Mouse (Mus musculus) activated CD4-positive, CD25-positive, alpha-beta regulatory T cell, adult 9 weeks (primary cell): ENCODE measurements around the gene Mcrip1. TPM values are rescaled to one million over a fixed set of nuclear protein-coding genes. Genes with fewer than 3 reads are reported as not detected.

Experiments
- polyA plus RNA-seq: library from polyadenylated mRNA; unstranded; fragments of 100-300 nt; shearing (Covaris generic); gene quantifications from one replicate; pipeline ENCODE4 v1.2.1, GENCODE M21; 2017

Gene Mcrip1
- 101 TPM for polyA plus RNA-seq

GRCm38 (mm10) chr11:120549168-120549945, at the start of gene Mcrip1:
TSS of gene Mcrip1 (minus strand) at chr11:120549727.

GRCm38 (mm10) chr11:120598283-120598989, 48.9 kb upstream of the Mcrip1 start, which contains the start of the genes Alyref and Anapc11:
TSS of gene Alyref (minus strand) at chr11:120598365.
TSS of gene Anapc11 (plus strand) at chr11:120598421.

GRCm38 (mm10) chr11:120581490-120582267, 32.2 kb upstream of the Mcrip1 start, which contains the start of gene Arhgdia:
TSS of gene Arhgdia (minus strand) at chr11:120581624.

GRCm38 (mm10) chr11:120572752-120573584, 23.4 kb upstream of the Mcrip1 start, which contains the start of gene P4hb:
TSS of gene P4hb (minus strand) at chr11:120573253.

GRCm38 (mm10) chr11:120550810-120551440, 1.4 kb upstream of the Mcrip1 start, which contains the start of gene Ppp1r27:
TSS of gene Ppp1r27 (minus strand) at chr11:120551132.

GRCm38 (mm10) chr11:120530085-120530964, 19.2 kb downstream of the Mcrip1 start, which contains the start of gene Gcgr:
TSS of gene Gcgr (plus strand) at chr11:120530699.

Other genes starting within 250 kb of the Mcrip1 start
- gene Actg1, start 201.2 kb downstream of the Mcrip1 start, polyA plus RNA-seq, result 3,099 TPM
- gene Fscn2, start 188.2 kb downstream of the Mcrip1 start, polyA plus RNA-seq, result 0.44 TPM
- 28.3 TPM for gene Faap100, start 171.0 kb downstream of the Mcrip1 start, polyA plus RNA-seq
- gene Nploc4, start 112.0 kb downstream of the Mcrip1 start, polyA plus RNA-seq, result 10.3 TPM
- not detected for gene Tspan10, start 107.1 kb downstream of the Mcrip1 start, polyA plus RNA-seq
- 0.45 TPM for gene Pde6g, start 96.2 kb downstream of the Mcrip1 start, polyA plus RNA-seq
- 11.6 TPM for gene Oxld1, start 91.7 kb downstream of the Mcrip1 start, polyA plus RNA-seq
- gene Ccdc137, start 91.6 kb downstream of the Mcrip1 start, polyA plus RNA-seq, result 51.9 TPM
- gene Arl16, start 82.1 kb downstream of the Mcrip1 start, polyA plus RNA-seq, result 36.2 TPM
- 82.5 TPM for gene Mrpl12, start 65.1 kb downstream of the Mcrip1 start, polyA plus RNA-seq
- gene Slc25a10, start 57.9 kb downstream of the Mcrip1 start, polyA plus RNA-seq, result 8.4 TPM
- gene Gcgr, start 19.0 kb downstream of the Mcrip1 start, polyA plus RNA-seq, result not detected
- gene Ppp1r27, start 1.4 kb upstream of the Mcrip1 start, polyA plus RNA-seq, result not detected
- gene P4hb, start 23.5 kb upstream of the Mcrip1 start, polyA plus RNA-seq, result 240 TPM
- gene Arhgdia, start 31.9 kb upstream of the Mcrip1 start, polyA plus RNA-seq, result 868 TPM
- 6.0 TPM for gene Alyref, start 48.6 kb upstream of the Mcrip1 start, polyA plus RNA-seq
- 135 TPM for gene Anapc11, start 48.7 kb upstream of the Mcrip1 start, polyA plus RNA-seq
- 0.55 TPM for gene Npb, start 58.8 kb upstream of the Mcrip1 start, polyA plus RNA-seq
- 156 TPM for gene Pcyt2, start 68.2 kb upstream of the Mcrip1 start, polyA plus RNA-seq
- 199 TPM for gene Sirt7, start 75.5 kb upstream of the Mcrip1 start, polyA plus RNA-seq
- gene Mafg, start 83.9 kb upstream of the Mcrip1 start, polyA plus RNA-seq, result 11.0 TPM
- 0.64 TPM for gene Pycr1, start 94.0 kb upstream of the Mcrip1 start, polyA plus RNA-seq
- gene Myadml2, start 98.4 kb upstream of the Mcrip1 start, polyA plus RNA-seq, result not detected
- gene Notum, start 111.4 kb upstream of the Mcrip1 start, polyA plus RNA-seq, result not detected
- 132 TPM for gene Aspscr1, start 123.2 kb upstream of the Mcrip1 start, polyA plus RNA-seq
- 117 TPM for gene Cenpx, start 164.0 kb upstream of the Mcrip1 start, polyA plus RNA-seq
- gene Lrrc45, start 164.2 kb upstream of the Mcrip1 start, polyA plus RNA-seq, result 70.9 TPM
- not detected for gene Rac3, start 171.7 kb upstream of the Mcrip1 start, polyA plus RNA-seq
- 19.4 TPM for gene Dcxr, start 177.6 kb upstream of the Mcrip1 start, polyA plus RNA-seq
- not detected for gene Cbr2, start 182.4 kb upstream of the Mcrip1 start, polyA plus RNA-seq
- 1.3 TPM for gene Hmga1b, start 213.1 kb upstream of the Mcrip1 start, polyA plus RNA-seq
- gene Rfng, start 234.5 kb upstream of the Mcrip1 start, polyA plus RNA-seq, result 2.7 TPM
- 152 TPM for gene Gps1, start 234.5 kb upstream of the Mcrip1 start, polyA plus RNA-seq
- 70.6 TPM for gene Dus1l, start 246.7 kb upstream of the Mcrip1 start, polyA plus RNA-seq